Mouse (Mus musculus) hindlimb bud, embryonic 11.5 days (tissue): ENCODE measurements around the gene Raver2.
"Not testable (repeated sequence)": the region's sequence is repeated elsewhere in the genome, so short reads cannot be mapped to it uniquely, and the experiment has no call there.

Source experiments
- DNase-seq: peaks from one replicate; pipeline ENCODE4 v3.0.0-alpha.2; 2012; ENCODE audit warnings: low read depth, low spot score; ENCODE audit errors: extremely low spot score

The Raver2 gene

GRCm38 (mm10) chr4:101068786-101069153 is at the start of gene Raver2:
TSS of gene Raver2 (plus strand) at chr4:101068983.
- no peak for DNase-seq

GRCm38 (mm10) chr4:101020596-101020995 is 48.2 kb upstream of the Raver2 start, which contains the start of gene Gm10577:
TSS of gene Gm10577 (minus strand) at chr4:101020696.
- no peak for DNase-seq

GRCm38 (mm10) chr4:101026566-101026965 is 42.2 kb upstream of the Raver2 start:
- no peak for DNase-seq

GRCm38 (mm10) chr4:101026995-101027394 is 41.8 kb upstream of the Raver2 start:
- DNase-seq: no peak

GRCm38 (mm10) chr4:101027852-101028411 is 40.9 kb upstream of the Raver2 start:
- DNase-seq: no peak

- DNase-seq: no peak
These were observed 35.7 kb upstream of the Raver2 start for GRCm38 (mm10) chr4:101033047-101033446.

GRCm38 (mm10) chr4:101035131-101035530 is 33.7 kb upstream of the Raver2 start:
- DNase-seq: no peak

GRCm38 (mm10) chr4:101037156-101037555 is 31.6 kb upstream of the Raver2 start:
- DNase-seq: no peak

GRCm38 (mm10) chr4:101043691-101044090 is 25.1 kb upstream of the Raver2 start:
- no peak for DNase-seq

GRCm38 (mm10) chr4:101044149-101044548 is 24.6 kb upstream of the Raver2 start:
- no peak for DNase-seq

GRCm38 (mm10) chr4:101046576-101046975 is 22.2 kb upstream of the Raver2 start:
- DNase-seq: no peak

- DNase-seq: no peak
These were observed 6.6 kb upstream of the Raver2 start for GRCm38 (mm10) chr4:101062146-101062545.

- DNase-seq: no peak
These were observed 2.4 kb upstream of the Raver2 start for GRCm38 (mm10) chr4:101066401-101066800.

GRCm38 (mm10) chr4:101069154-101069971 is 580 bp downstream of the Raver2 start:
- DNase-seq: no peak

- DNase-seq: no peak
These were observed 2.8 kb downstream of the Raver2 start for GRCm38 (mm10) chr4:101071570-101071969.

GRCm38 (mm10) chr4:101076425-101076824 is 7.6 kb downstream of the Raver2 start:
- no peak for DNase-seq

- no peak for DNase-seq
These were observed 11.2 kb downstream of the Raver2 start for GRCm38 (mm10) chr4:101080016-101080415.

GRCm38 (mm10) chr4:101082176-101082888 is 13.5 kb downstream of the Raver2 start:
- no peak for DNase-seq

- DNase-seq: no peak
These were observed 16.1 kb downstream of the Raver2 start for GRCm38 (mm10) chr4:101084863-101085262.

- no peak for DNase-seq
These were observed 17.3 kb downstream of the Raver2 start for GRCm38 (mm10) chr4:101086040-101086439.

GRCm38 (mm10) chr4:101087721-101088120 is 18.9 kb downstream of the Raver2 start:
- DNase-seq: no peak

GRCm38 (mm10) chr4:101090630-101091029 is 21.8 kb downstream of the Raver2 start:
- DNase-seq: not testable (repeated sequence)
